Mouse (Mus musculus): ENCODE data around the gene Inka2.
A peak's percentile ranks its signal among the peaks of the same experiment; 100 is the strongest.

The Inka2 gene

DNA sequence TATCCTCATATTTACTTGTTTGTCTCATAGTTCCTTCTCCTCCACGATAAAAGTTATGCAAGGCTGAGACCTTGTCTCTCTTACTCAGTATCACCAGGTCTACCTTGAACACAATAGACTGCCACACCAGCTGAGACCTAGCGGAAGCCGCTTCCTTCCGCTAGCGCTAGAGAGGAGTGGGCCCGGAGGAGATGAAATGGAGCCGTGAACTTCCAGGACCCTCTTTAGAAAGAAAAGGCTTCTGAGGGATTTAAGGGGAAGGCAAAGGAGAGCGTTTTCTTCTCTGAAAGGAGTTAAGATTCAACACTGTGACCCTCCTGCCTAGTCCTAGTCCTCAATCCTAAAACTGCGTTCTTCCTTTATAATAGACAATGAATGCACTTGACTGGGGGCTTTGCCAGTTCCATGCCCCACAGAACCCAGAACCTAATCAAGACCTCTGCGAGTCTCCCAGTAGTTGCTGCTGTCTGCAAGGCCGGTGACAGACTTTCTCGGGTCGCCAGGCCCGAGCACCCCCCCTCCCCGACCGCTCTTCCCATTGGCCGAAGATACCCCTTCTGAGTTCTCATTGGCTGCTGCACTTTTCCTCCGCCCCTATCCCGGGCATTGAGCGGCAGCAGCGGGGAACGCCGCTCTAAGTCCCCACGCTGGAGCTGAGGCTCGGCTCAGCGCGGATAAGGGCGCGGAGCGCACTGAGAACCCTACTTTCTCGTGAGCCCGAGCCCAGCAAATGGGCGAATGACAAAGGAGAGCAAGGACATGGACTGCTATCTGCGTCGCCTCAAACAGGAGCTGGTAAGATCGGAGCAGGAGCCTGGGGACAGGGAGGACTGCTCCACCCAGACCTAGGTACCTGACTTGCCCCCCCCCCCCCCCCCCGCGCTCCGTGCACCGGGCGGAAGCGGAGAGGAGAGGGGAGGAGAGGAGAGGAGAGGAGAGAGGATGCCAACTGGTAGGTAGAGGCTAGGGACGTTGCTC is at the start of gene Inka2:
TSS of gene Inka2 (plus strand) at position 569 of the 978 bp plus-strand sequence.
- peak; percentile 82 for DNase-seq (ENCODE audit: low spot score)

DNA sequence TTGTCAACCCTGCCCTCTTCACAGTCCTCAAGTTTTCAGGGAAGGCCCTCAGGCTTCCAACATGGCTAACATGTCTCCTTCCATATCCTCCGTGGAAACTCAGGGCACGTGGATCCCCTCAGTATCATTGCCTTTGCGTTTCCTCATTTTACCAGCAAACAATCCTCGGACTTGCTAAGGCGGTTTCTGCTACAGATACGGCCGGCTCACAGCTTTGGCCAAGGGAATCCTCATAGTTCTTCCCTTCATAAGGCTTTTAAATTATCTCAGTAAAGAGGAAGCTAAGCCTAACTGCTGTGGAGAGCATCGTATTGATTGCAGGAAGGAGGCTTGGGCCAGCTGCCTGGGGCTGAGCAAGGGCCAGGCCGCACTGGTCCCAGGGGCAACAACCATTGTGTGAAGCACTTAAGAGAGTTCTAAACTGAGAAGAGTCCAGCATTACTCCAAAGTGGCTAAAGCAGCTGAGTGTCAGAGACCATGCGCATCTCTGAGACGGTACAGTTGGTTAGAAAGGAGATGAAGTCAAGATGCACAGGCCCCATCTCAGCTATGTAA is 49.3 kb upstream of the Inka2 start:
- no peak for DNase-seq (ENCODE audit: low spot score)

DNA sequence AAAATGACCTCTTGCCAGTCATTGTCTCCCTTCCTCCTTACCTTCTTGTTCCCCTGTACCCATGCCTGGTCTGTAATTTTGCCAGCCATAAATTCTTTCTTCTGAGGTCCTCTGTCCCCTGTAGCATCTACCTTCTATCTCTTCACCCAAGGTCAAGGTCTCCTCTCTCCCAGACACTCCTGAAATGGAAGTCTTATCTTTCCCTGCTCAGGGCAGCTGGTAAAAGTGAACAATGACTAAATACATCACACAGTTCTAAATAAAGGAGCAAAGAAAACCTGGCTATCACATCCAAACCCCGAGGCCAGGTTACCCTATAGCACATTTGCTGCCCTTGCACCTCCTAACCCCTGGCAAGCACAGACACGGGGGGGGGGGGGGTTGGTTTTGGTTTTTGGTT is 43.9 kb upstream of the Inka2 start:
- no peak for DNase-seq (ENCODE audit: low spot score)

DNA sequence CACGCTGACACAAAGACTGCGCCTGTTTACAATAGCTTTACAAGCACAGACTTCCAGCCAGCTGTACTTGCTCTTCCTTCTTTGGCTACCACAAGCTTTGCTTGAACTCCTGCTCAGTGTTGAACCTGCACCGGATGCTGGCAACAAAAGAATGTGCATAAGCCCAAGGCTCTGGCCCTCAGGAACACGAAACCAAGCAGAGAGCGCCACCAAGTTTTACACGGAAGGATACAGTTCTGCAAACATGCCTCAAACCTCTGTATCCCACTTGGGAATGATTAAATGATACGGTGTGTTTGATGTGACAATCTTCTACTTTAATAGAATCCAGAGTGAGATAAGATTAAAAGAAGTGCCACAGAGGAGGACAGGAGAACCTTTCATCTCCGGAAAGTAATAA is 41.4 kb upstream of the Inka2 start:
- DNase-seq (ENCODE audit: low spot score) = no peak

DNA sequence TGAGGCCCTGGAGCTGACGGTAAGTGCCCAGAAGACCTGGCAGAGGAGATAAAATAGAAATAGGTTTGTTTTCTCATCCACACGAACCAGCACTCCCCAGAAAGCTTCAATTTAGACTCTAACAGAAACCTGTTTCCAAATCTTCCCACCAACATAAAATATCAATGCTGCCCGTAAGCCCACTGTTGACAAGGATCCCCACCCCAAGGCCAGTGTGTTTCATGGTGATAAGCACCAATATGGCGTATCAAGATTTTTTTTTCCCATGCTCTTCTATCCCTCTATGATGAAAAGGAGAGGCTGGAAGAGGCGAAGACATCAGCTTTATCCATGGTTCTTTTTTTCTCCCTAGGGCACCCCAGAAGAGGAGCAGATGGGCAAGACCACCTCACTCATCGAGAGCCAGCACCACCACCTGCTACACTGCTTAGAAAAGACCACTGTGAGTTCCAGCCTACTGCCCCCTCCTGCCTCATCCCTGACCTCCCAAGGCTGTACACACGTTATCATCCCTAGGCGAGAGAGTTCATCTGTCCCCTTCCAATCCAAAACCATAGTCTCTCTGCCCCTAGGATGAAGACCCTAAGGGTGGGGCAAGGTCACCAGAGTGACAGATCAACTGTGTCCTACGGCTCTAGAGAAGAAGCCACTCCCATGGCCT is 39.2 kb upstream of the Inka2 start:
- no peak for DNase-seq (ENCODE audit: low spot score)

DNA sequence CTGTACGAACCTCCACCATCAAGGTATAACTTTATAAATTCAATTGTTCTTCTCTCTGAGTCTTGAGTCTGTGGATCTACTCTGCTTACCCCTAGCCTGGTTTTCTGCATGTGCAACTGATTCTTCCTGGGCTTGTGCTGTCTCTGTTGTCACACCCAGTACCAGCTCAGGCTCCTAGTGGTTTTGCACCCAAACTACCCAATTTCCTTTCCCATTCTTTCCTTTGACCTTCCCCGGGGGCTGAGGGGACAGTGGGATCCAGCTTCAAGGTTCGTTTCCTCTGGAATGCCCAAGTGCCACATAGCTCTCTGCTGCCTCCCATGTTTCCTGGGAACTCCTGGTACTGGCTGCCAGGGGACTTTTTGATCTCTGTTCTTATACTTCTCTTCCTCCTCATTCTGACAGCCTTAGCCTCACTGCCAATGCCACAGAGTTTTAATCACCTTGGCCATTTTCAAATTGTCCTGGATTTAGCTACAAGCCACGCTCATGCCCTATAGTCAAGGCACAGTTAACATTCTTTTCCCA is 37.3 kb upstream of the Inka2 start:
- DNase-seq (ENCODE audit: low spot score) = no peak

DNA sequence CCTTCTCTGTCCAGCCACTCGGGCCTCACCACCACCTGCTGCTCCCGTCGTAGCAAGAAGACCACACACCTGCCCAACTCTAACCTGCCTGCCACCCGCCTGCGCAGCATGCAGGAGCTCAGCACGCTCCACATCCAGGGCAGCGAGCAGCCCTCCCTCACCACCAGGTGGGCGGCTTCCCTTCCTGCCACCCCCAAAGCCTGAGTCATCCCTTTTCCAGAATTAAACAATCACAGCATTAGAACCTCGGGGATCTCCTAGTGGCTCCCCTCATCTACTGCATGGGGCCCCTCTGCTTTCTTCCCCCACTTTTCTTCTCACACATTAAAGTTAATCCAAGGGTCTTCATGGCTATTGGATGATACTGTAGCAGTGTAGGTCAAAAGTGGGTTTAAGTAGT is 36.2 kb upstream of the Inka2 start:
- peak; percentile 22 for DNase-seq (ENCODE audit: low spot score)

DNA sequence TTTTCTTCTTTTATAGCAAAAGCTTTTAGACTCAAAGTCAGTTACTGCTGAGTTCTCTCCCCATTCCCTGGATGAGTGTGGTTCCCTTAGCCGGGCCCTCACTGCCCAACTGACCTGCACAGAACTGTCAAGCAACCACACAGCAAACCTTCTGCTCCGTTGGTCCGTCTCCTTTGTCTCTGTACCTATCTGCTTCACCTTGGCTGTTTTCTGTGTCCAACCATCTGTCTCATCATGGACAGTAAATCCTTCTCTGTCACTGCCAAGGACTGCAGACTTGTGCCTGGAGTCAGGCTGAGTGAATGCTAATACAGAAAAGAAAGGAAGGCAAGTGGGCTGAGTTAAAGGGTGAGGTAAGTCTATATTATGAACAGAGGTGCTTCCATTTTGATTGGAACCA is 34.6 kb upstream of the Inka2 start:
- DNase-seq (ENCODE audit: low spot score) = no peak

DNA sequence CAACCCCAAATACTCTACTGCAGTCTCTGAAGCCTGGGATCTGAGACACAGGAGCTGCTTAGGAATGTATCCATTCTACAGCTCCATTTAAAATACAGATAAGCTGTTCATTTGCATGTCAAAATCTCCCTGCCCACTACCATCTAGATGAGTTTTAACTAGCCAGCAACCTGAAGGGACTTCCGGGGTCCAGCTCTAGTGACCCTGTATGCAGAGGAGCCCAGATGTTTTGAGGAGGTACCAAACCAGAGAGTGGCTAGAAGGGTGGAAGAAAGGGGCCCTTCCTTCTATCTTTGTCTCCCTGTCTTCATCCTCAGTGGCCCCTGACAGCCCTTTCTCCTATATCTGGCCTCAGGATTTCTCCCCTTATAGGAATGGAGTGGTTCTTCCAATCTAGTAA is 33.6 kb upstream of the Inka2 start:
- no peak for DNase-seq (ENCODE audit: low spot score)

DNA sequence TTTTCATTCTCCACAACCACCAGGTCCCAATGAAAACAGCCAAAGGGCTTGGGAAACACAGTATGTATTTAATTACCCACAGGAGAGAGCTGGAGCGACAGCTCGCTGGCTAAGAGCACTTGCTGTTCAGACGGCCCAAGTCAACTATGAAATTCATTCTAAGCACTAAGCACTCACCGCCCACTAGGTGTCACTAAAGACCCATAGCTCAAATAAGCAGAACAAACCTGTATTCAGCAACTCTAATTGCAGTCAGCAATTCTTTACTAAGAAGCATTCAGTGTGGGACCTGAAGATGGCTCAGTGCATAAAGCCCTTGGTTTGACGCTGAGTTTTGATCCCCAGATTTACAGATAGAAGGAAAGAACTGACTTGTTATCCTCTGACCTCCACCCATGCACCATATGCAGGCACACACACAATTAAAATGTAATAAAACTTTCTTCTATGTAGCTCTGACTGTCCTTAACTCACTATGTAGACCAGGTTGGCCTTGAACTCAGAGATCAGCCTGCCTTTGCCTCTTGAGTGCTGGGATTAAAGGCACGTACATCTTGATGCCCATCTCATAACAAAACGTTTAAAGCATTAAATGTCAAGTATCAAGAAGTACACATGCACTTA is 29.7 kb upstream of the Inka2 start:
- DNase-seq (ENCODE audit: low spot score) = peak; percentile 78

DNA sequence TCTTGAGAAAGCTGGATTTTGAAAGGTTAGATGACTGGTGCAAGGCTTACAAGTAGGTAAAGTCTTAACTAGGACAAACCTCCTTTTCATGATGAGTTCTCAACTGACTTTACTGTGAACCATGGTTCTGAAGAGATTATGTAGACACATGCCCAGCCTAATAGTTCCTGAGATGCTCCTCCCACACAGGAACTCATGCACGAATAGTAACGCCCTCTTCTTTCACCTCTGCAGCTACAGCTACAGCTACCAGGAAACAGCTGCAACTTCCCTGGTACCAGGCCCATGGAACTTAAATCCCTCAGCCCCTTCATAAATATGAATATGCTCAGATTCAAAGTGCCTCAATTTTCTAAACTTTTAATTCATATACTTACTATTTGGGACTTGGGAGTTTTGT is 28.5 kb upstream of the Inka2 start:
- DNase-seq (ENCODE audit: low spot score) = no peak

DNA sequence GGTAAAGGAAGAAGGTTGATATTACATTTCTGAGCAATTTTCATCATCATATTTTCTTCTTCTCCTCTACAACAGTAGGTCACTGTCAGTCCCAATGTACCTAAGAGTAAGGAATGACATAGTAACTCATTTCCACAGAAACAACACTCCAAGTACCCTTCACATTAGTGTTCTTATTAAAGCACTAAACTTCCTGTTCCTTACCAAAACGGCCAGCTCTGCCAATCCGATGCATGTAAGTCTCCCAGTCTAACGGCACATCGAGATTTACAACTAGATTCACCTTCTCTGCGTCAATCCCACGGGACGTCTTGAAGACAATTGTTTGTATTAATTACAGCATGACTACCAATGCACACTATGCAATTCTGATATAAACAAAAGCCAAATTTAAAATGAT is 24.1 kb upstream of the Inka2 start:
- no peak for DNase-seq (ENCODE audit: low spot score)

DNA sequence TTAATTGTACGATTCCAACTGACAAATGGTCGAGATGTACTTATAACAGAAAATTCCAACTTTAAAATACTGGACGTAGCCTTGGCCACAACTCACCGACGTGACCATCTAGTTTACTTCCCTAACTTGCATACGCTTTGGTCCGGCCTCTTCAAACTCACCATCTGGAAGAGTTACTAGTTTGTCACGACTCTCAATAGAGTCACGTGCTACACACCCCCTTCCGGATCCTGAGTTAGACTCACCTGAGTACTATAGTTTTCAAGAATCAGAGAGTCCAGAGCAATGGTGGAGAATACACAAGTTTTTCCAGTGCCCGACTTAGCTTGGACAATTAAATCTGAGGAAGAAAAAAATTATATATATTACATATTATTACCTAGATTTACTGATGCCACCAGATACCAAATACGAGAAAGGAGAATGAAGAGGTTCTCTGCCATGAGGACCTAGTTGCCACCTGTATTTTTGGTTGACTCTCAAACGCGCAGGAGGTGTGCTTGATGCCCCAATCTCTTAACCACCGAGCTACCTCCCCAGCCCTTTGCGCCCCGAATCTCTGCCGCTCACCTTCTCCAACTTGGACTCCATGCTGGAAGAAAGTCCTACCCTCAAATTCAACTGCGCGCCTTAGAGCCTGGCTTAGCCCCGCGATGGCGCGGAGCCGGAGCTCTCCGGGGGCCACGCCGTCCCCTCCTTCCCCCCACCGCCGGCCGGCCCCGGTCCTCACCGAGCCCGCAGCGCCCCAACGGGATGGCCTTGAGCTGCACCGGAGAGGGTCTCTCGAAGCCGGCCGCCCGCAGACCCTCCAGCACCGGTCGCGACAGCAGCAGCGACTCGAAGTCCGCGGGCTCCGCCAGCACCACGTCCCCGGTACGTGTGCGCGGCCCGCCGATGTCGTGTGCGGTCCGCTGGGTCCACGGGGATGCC is 17.7 kb upstream of the Inka2 start:
- no peak for DNase-seq (ENCODE audit: low spot score)

DNA sequence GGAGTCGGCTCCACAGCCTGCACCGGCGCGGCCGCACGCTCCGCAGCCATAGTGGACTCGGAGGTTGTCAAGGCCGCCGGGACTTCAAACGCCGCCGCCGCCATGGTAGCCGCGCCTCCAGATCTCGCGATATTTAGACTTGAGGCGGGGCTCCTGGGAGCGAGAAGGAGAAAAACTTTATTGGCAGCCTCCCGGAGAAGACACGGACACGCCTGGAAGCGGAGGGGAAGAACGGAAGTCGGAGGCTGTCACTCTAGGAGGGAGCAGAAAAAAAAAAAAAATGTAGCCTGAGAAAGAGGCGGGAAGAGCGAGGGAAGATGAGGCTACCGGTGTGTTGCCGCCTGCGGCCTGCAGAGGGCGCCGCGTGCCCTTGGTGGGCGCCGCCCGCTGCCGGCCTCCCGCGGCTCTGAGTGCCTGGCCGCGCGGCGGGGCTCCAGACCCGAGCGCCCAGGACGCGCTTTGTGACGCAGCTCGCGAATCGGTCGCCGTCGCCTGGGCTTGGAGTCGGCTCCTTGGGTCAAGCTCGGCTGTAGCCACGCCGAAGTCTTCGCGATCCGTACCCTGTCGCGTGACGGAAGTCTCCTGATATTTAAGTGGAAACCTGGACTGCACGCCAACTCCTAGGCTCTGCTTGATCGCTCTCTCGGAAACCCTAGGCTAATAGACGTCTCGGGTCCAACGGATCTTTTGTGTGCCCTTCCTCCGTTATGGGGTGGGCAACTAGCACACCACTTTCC is 16.9 kb upstream of the Inka2 start, which contains the start of gene Ddx20:
TSS of gene Ddx20 (minus strand) at position 251 of the 737 bp plus-strand sequence.
- peak; percentile 94 for DNase-seq (ENCODE audit: low spot score)

DNA sequence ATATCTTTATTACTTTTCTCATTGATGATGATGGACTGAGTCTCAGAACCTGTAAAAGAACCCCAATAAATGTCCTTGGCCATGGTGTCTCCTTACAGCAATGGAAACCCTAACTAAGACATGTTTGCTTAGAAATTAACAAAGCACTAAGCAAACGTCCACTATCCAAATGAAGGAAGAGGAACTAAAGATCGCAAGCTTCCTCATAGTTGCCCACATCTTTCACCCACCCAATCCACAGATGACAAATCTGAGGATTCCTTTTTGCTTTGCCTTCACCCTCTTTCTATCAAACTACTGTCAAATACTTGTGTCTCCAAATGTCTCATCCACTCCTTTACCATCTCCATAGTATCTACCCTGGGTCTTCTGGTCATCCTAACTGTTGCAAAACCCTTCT is 15.9 kb upstream of the Inka2 start:
- no peak for DNase-seq (ENCODE audit: low spot score)

DNA sequence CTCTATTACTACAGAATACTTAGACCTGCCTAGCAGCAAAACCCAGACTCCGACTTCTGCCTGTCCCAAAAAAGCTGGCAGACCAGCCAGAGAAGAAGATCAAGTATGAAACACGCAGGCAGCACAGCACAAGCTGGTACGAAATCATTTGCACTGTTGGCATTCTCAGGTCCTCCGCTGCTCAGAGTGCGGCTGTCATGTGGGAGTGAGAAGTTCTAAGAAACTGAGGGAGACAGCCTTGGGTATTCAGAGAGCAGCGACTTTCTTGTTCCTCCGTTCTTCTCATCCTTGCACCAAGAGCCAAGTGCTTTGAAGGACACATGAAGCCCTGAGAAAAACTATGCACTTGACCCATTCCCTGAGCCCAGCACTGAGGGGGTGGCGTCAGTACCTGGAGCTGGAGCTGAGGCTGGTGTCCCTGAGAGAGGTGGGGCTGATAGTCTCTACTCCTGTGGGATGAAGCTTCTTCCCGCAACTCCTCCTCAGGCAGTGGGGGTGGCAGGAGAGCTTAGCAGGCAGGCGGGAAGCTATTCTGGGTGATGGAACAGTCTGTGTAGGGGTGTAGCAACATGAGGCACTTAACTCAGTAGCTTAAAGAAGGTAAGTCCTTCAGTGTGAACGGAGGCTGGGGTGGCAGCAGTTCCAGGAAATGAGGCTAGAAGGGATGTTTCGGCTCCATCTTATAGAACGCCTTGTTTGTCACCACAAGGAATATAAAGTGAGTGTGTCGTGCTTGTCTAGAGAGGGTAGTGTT is 10.9 kb upstream of the Inka2 start:
- peak; percentile 66 for DNase-seq (ENCODE audit: low spot score)

DNA sequence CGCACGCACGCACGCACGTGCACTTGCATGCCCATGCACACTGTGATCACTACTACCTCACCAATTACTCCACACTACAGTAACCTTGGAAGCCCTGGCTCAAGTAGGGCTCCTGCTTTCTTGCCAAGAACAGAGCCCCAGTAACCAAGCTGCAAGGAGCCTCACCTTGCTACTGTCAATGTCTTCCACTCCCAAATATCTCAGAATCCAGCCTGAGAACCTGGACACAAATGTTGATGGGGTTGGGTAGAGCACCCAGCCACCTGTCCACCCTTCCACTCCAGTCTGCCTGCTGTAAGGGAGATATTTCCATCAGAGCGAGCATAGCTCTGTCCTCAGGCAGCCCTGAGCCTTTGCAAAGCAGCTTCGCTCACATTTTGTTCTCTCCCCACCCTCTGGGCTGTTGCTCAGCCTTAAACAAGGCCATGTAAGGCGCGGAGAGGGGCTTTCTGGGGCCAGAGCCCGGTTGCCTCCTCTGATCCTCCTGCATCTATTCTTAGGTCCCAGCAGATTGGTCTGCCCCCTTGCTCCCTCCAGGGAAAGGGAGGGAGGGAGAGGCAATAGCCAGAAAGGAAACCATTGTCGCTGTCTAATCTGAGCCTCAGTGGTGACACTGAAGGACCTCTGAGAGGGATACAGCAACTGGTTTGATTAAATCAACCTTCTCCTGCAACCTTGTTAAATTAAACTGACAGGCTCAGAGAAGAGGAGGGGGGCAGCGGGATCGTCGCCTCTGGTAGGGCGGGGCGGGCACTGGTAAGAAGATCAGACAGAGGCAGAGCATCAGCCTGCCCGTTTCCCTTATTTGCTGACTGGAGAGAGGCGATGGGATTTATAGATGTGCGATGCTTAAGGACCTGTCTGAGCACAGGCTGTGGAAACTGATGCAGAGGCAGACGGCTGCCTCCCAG is 8.7 kb upstream of the Inka2 start:
- DNase-seq (ENCODE audit: low spot score) = no peak

DNA sequence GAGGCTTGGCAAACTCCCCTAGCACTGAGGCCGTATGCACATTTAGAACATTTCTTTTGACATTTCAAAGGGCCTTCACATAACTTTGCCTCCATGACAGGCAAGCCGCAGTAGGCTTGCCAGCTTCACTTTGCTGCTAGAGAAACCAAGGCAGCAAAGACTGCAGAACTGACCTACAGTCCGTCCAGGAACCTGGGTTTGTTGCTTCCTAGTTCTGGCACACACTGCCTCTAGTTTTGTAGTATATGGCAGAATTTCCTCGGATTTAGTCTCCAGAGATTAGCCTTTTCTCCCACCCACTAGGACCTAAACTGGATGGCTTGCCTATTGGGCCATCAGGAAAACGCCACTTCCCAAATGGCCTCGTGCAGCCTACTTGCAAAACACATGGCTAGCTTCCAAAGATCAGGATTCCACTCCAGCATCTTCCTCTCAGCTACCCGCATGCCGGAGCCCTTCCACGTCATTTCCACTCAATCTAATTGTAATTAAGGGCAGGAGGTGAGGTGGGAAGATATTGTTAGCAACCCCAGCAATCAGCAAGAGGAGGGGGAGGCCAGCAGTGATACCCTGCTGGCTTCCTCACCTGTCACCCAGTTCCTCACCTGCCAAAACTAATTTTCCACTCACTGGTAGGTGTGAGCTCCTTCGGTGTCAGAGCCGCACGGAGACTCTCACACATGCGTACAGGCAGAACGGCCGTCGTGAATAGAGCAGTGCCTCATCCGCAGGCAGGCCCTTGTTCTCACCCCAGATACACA is 7.8 kb upstream of the Inka2 start:
- DNase-seq (ENCODE audit: low spot score) = no peak

Data from layer of hippocampus, adult 11-12 months (tissue).